Mouse (Mus musculus) cortical plate, adult 2 months (tissue): ENCODE results near the gene Ube3c. TPM values are rescaled to one million over a fixed set of nuclear protein-coding genes. Genes with fewer than 3 reads are reported as not detected.
"Not testable (repeated sequence)": the region's sequence is repeated elsewhere in the genome, so short reads cannot be mapped to it uniquely, and the experiment has no call there.

ENCODE experiments used
- H3K27ac ChIP-seq: fragments of 200-500 bp; 2 replicates; pipeline ENCODE4 v1.5.1; 2012; ENCODE audit warnings: low read length, control low read depth, inconsistent platforms; ENCODE audit not compliant: insufficient read depth
- H3K4me1 ChIP-seq: fragments of 200-500 bp; 2 replicates; pipeline ENCODE4 v1.6.1; 2011; ENCODE audit warnings: low read length; ENCODE audit not compliant: control insufficient read depth, insufficient read depth
- H3K4me3 ChIP-seq: fragments of 200-500 bp; 2 replicates; pipeline ENCODE4 v1.5.1; 2011; ENCODE audit warnings: mild to moderate bottlenecking, low read length, control low read depth; ENCODE audit not compliant: insufficient read depth
- CTCF ChIP-seq: fragments of 200-500 bp; IDR thresholded peaks from 2 replicates; pipeline ENCODE4 v1.5.1; 2011; ENCODE audit warnings: mild to moderate bottlenecking, control low read depth, low read length; ENCODE audit not compliant: insufficient read depth; ENCODE audit errors: extremely low read depth
- POLR2A ChIP-seq: fragments of 200-500 bp; IDR thresholded peaks from 2 replicates; pipeline ENCODE4 v1.6.1; 2011; ENCODE audit warnings: mild to moderate bottlenecking, low read length, control low read depth; ENCODE audit not compliant: insufficient read depth; ENCODE audit errors: extremely low read depth
- polyA plus RNA-seq: library from polyadenylated mRNA; depleted of rRNA; stranded (reverse); fragments of >200 nt; gene quantifications from 2 replicates; pipeline ENCODE4 v1.2.3, GENCODE M21; 2012; rRNA removed

The Ube3c gene
- polyA plus RNA-seq = 38.4 and 38.7 TPM in 2 replicates

DNA sequence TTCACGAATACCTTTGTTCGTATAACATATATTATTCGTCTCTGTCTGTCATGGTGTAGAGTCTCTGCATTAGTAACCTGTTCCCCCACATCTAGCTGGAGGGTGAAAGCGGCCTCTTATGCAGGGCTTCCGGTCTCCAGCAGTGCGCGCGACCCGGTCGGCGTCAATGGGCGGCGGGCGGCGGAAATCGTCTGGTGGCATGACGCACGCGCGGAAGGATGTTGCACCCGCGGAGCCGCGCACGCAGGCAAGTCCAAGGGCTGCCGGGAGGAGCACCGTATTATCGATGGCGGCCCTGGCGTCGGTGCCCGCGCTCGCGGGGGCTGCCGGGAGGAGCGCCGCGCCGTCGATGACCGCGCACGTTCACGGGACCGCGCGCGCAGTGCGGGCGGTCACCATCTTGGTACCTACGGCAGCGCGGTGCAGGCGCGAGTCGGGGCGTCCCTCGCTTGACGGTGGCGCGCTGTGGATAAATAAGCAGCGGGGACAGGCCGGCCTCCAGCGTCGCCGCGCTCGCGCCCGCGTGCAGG, at the start of gene Ube3c:
Gene Ube3c (plus strand): TSS at position 395 of the 530 bp plus-strand sequence.
- H3K4me3 ChIP-seq = peak within 1 kb of the TSS; percentile 83
- H3K4me1 ChIP-seq = peaks cover 5% of the 10 kb centered on the region
- H3K27ac ChIP-seq = peak within 1 kb of the TSS; percentile 83
- TF ChIP-seq CTCF = no peak
- peak; percentile 49 for TF ChIP-seq POLR2A

DNA sequence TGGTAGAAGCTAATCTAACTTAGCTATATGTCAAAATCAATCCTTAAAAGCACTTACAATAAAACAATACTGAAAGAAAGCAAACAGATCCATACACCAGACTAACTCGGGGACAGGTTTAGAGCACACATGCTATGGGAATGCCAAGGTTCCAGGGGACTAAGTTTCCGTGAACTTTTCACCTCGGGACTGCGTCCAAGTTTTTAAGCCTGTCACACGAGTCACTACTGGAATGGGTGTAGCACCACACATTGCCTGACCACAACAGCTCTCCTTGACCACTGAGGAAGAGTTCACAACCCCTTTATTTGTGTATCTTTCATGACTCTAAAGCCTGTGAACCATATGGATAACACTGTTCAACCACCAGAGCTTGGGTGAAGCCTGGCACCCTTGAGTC, 8.9 kb upstream of the Ube3c start:
- H3K4me1 ChIP-seq = no peaks in the 10 kb centered on the region
- no peak for TF ChIP-seq POLR2A
- no peak for TF ChIP-seq CTCF
- H3K4me3 ChIP-seq = no peak overlapping the region
- no peak overlapping the region for H3K27ac ChIP-seq

GRCm38 (mm10) chr5:29560667-29561066, 8.4 kb upstream of the Ube3c start:
- H3K27ac ChIP-seq = no peak overlapping the region
- no peak for TF ChIP-seq CTCF
- TF ChIP-seq POLR2A = no peak

DNA sequence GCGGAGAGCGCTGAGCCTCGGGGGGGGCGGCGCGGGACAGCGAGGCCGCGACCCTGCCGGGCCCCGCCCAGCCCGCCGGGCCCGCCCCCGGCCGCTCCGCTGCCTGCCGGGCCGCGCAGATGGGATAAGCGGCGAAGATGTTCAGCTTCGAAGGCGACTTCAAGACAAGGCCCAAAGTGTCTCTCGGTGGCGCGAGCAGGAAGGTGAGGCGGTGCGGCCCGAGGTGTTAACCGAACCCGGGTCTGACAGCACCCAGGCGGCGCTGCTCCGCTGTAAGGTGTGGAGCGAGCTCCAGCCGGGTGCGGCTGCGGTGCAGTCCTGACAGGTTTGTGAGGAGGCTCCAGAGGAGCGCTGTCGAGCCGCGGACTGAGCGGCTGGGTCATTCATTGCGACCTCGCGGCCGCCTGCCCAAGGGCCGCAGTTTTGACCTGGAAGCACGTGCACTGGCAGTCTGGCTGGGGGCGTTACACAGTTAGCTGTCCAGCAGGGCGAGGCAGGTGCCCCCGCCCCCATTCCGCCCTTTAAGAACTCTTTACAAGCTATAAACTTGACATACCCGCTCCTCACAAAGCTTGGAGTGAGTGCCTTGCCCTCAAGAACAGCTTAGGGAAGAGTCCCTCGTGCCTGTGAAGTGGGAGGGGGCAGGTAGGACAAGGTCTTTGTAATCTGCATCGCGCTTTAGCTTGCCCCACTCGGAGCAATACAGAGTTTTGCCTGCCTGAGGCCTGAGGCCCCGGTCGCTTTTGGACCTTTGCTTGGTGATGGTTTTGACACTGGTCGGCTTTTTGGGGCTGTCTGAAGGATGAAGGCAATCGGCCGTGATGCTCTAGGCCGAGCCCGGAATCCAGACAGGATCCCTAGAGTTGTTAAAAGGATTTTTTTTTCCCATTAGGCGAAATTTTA, 587 bp downstream of the Ube3c start:
- Histone ChIP-seq H3K4me1 (peaks cover 5% of the 10 kb centered on the region), H3K27ac (peak overlapping the region; percentile 83), H3K4me3 (peak overlapping the region; percentile 83)
- TF ChIP-seq POLR2A = peak; percentile 3; the same call in 1 of the 2 replicates
- TF ChIP-seq CTCF = no peak

More at GRCm38 (mm10) chr5:29560667-29561066, 8.4 kb upstream of the Ube3c start:
- no peaks in the 10 kb centered on the region for H3K4me1 ChIP-seq
- no peak overlapping the region for H3K4me3 ChIP-seq

GRCm38 (mm10) chr5:29574286-29574685, 5.2 kb downstream of the Ube3c start:
- H3K4me3 ChIP-seq, H3K27ac ChIP-seq, H3K4me1 ChIP-seq: not testable (repeated sequence)

- peaks cover 5% of the 10 kb centered on the region for H3K4me1 ChIP-seq
- no peak overlapping the region for H3K4me3 ChIP-seq
- TF ChIP-seq CTCF (no peak), POLR2A (no peak)
- H3K27ac ChIP-seq = no peak overlapping the region
Measured at GRCm38 (mm10) chr5:29575085-29575484, 6.0 kb downstream of the Ube3c start.

DNA sequence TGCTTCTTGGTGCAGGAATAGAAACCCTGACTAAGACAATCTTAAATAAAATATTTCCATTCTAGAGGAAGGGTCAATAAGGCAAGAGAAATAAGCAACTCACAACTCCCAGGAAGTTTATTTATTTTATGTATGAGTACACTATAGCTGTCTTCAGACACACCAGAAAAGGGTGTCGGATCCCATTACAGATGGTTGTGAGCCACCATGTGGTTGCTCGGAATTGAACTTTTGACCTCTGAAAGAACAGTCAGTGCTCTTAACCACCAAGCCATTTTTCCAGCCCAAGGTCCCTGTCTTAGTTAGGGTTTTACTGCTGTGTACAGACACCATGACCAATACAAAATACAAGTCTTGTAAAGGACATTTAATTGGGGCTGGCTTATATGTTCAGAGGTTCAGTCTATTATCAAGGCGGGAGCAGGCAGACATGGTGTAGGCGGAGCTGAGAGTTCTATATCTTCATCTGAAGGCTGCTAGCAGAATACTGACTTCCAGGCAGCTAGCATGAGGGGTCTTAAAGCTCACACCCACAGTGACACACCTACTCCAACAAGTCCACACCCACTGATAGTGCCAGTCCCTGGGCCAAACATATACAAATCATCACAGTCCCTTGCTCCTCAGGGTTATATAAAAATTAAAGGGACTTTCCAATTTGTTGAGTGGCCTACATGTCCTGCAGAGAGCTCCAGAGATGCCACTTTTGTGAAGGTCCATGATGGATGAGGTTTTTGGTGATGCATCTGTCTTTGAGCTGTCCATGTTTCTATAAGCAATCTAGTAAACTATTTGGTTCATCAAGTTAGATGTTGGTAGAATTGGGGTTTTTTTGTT, 9.0 kb downstream of the Ube3c start:
- Histone ChIP-seq H3K4me3 (no peak overlapping the region), H3K27ac (no peak overlapping the region), H3K4me1 (no peaks in the 10 kb centered on the region; the same call in 1 of the 2 replicates)
- no peak for TF ChIP-seq POLR2A
- no peak for TF ChIP-seq CTCF

- TF ChIP-seq CTCF (no peak), POLR2A (no peak)
- no peak overlapping the region for H3K4me3 ChIP-seq
- H3K4me1 ChIP-seq = no peaks in the 10 kb centered on the region; the same call in 1 of the 2 replicates
- H3K27ac ChIP-seq = no peak overlapping the region
Measured at GRCm38 (mm10) chr5:29583880-29584595, 15.0 kb downstream of the Ube3c start.

GRCm38 (mm10) chr5:29592161-29592560, 23.1 kb downstream of the Ube3c start:
- H3K4me3 ChIP-seq, H3K4me1 ChIP-seq, H3K27ac ChIP-seq: not testable (repeated sequence)

- H3K27ac ChIP-seq = no peak overlapping the region
- TF ChIP-seq CTCF (no peak), POLR2A (no peak)
- H3K4me1 ChIP-seq = peaks cover 2% of the 10 kb centered on the region; the same call in 1 of the 2 replicates
Measured at GRCm38 (mm10) chr5:29606546-29606945, 37.5 kb downstream of the Ube3c start.

More at GRCm38 (mm10) chr5:29606546-29606945, 37.5 kb downstream of the Ube3c start:
- no peak overlapping the region for H3K4me3 ChIP-seq
